Mouse (Mus musculus): ENCODE measurements around the gene Ppbp.

Ppbp gene

DNA sequence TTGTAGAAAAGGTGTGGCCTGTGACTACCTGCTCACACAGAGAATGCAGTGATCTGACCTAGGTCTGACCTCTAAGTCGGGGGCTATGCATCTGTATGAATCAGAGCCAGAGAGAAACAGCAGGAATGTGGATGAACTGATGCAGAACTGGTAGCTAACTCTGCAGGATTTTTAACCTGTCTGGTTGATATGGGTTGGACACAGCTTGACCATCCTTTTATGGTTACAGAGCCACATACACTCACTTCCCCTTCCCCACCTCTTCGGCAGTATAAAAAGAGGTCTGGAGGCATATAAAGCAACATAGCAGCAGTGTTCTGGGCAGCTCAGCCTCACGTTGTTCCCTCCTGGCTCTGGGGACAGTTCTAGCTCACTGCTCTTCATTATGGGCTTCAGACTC lies at the start of gene Ppbp:
Gene Ppbp, plus strand, starts transcription at position 301 of the 400 bp plus-strand sequence.
- no peak for DNase-seq (ENCODE audit: inconsistent ontology term)

DNA sequence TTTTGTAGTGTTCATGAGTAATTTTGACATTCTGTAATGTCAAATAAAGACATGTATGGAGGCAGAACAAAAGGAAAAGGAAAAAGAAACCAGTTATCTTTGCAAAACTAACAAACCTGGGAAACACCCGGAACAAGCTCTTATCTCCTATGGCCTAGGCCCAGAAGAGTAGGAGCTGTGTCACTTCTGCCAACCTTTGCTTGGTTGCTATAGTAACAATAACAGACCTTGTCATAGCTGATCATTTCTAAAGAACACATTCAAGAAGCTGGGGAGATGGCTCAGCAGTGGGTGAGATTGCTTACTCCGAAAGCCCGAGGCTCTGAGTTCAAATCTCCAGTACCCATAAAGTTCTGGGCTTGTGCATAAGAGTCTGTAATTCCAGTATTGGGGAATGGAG lies 45.7 kb upstream of the Ppbp start:
- DNase-seq (ENCODE audit: inconsistent ontology term), result no peak

DNA sequence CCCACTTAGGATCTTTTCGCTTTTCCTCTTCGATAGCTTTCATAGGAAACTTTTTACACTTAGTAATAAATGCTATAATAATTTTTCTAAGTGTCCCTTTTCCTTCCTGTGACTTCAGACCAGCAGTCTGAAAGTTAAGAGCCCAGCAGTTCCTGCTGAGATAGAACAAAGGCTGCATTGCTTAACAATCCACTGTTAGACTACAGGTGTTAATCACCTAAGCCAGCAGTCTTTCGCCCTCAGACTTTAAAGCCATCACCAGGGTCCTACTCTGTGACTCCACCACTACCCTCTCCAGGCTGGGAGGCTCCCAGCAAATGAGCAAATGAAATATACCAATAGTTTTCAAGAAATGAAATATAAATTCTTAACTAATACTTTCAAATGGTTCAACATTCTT lies 40.1 kb upstream of the Ppbp start:
- DNase-seq (ENCODE audit: inconsistent ontology term), result no peak

DNA sequence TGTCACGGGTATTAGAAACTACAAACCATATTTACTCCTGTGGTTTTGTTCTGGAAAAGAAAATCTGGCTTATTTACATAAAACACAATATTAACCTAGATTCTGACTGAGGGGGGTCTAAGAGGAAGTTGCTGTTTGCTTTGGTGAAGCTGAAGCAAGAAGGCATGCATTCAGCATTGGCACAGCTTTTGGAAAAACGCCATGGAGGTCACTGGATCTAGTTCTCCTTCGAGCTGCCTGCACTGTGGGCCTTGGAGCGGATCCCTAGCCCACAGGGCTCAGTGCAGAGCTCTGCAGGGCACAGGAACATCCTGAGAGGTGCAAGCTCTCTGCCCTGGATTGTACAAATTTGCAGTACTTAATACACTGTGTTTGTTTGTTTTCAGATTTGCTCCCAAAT lies 36.8 kb upstream of the Ppbp start:
- DNase-seq (ENCODE audit: inconsistent ontology term), result no peak

DNA sequence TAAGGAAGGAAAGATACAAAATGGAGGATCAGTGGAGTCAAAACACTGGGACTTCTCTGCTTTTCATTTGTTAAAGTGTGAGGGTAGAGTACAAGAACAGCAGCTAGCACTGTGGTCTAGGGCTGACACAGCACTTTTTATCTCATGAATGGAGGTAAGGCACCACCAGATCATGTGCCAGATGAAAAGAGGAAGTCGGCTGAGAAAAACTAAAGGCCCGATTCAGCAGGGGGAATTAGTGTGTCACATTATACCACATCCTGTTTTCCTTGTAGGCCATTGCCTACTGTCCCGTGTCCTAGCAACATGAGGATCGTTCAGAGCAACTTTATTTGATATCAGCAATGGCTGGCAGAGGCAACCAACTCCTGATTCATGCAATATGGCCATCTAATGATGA lies 26.3 kb upstream of the Ppbp start:
- peak; percentile 8 for DNase-seq (ENCODE audit: inconsistent ontology term)

DNA sequence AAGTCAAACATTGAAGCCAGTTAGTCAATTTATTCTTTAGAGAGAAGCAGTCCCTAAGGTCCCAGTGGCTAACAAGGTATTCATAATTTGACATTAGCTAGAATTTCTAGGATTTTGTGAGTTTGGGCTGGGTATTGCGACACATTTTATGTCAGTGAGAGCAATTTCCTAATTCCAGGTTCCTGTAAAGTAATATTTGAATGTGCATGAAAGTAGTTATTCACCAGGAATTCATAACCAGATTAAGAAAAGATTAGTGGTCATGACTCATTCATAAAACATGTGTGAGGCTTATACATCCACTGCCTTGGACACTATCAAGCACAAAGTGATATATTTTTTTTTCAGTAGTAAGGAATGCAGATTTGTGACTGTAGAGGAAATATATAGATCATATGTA lies 14.4 kb upstream of the Ppbp start:
- DNase-seq (ENCODE audit: inconsistent ontology term), result peak; percentile 50

DNA sequence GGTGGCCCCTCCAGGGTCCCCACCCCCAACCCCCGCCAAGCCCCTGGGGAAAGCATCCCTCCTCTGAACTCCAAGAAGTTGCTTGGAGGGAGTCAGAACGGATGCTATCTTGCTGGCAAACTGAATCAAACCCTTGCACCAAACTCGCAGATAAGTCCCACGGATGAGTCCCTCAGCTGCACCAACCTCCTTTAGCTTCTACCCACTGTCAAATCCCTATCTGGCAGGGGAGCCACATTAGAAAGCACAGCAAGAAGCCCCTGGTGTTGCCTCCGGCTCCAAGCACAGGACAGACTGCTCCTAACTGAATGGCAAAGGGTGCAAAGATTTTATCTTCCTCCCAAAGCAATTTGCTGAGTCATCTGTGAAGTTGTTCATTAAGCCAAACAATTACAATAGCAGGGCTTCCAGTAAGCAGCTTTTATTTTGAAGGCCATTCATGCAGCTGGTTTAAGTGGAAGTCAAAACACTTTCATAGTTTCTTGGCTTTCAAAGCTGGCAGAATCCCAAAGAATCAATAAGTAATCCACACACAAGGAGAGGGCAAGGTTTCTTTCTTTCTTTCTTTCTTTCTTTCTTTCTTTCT lies 10.2 kb upstream of the Ppbp start:
- DNase-seq (ENCODE audit: inconsistent ontology term), result peak; percentile 76

DNA sequence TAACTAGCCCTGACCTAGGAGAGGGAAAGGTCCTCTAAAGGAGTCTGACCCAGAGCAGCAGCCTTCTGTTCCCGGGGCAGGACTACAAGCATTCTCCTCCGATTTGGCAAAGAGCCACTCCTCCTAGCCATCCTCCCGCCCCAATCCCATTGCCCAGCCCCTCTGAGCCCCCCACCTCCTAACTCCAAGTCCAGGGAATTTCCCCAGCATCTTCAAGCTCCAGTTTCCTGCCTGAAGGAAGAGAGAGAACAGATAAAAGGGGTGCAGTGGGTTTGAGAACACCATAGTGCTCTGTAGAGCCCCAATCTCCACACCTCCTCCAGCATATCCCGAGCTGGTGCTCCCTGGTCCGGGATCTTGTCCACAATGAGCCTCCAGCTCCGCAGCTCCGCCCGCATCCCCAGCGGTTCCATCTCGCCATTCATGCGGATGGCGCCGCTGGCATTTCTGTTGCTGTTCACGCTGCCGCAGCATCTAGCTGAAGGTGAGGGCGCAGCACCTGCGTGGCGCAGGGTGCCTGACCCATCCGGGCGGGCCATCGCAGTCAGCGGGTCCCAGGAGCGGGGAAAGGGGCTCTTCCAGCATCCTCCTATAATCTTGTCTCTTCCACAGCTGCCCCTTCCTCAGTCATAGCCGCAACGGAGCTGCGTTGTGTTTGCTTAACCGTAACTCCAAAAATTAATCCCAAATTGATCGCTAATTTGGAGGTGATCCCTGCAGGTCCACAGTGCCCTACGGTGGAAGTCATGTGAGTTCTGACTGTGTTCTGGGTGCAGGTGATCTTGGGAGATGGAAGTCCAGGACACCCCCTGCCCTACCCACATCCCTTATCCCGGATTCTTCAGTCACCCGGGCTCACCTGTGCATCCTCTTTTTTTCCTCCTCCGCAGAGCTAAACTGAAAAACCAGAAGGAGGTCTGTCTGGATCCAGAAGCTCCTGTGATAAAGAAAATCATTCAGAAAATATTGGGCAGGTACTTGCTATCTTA lies 8.9 kb upstream of the Ppbp start, which contains the start of gene Cxcl5:
Gene Cxcl5, plus strand, starts transcription at position 284 of the 989 bp plus-strand sequence.
- DNase-seq (ENCODE audit: inconsistent ontology term), result peak; percentile 33

DNA sequence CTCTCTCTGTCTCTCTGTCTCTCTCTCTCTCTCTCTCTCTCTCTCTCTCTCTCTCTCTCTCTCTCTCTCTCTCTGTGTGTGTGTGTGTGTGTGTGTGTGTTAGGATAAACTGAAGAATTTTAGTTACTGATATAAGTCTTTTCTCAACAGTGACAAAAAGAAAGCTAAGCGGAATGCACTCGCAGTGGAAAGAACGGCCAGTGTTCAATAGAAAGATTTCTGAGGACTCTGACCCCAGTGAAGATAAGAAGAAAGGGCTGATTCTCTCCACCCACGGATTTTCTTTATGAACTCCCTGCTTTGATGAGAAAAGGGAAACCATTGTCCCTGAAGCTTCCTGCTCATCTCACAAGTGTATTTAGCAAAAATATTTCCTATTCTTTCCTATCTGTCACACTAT lies 8.0 kb upstream of the Ppbp start:
- no peak for DNase-seq (ENCODE audit: inconsistent ontology term)

DNA sequence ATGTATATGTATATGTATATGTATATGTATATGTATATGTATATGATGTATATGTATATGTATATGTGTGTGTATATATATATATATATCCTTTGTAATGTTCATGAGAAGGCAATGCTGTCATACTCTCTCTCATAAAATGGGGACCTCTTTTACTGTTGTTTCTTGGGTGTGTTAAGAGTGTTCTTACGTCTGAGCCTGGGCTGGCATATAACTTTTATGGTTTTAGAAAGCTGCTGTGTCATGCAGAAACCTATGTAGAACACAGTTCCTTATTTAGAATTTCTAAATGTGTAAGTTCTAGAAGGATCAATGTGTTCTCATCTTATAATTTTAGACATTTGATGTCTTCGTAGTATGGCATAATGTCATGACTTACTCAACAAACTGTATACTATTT lies 7.5 kb upstream of the Ppbp start:
- DNase-seq (ENCODE audit: inconsistent ontology term), result no peak

DNA sequence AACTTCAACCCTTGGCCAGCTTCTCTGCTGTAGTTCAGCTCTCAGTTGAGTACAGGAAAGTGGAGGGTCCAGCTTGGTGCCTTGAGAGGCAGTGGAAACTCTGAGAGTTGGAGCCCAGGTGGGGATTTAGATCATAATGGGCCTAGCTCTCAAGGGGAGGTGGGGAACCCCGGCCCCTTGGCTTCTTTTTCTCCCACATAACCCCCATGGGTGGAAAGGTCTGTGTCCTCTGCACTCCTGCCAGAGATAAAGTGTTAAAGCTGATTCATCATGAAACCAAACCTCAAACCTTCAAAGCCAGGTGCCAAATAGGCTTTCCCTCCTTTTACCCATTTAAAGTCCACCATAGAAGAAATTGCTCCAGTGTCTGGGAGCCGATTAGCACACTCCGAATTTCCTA lies 6.5 kb upstream of the Ppbp start:
- DNase-seq (ENCODE audit: inconsistent ontology term), result no peak

DNA sequence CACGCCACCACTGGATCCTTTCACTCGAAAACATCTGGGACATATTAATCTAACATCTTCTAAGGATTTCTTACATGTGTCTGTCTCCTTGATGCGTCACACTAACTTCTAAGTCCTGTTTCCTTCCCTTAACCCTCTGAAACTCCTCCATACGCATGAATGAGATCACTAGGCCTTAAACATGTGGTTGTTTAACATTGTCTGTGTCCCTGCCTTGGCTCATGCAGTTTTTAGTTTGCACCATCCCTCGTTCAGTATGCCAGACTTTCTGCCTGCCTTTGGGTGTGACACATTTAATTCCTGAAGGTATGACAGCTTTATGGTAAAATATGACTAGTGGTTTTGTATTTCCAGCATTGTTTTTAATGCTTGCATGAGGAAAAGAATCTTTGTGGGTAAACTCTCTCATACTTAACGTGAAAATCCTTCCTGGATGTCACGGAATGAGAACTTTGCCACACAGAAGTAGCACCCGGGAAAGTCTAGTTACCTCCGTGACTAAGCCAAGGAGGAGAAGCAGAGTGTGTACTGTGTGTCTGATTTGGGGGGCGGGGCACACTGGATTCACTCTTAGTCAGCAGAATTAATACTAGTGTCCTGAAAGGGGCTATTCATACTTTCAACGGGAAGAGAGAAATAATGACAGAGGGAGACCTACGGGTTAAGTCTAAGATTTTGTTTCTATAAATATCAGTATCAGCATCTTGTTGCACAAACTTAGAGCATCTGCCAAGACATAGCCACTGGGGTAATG lies 4.2 kb upstream of the Ppbp start:
- no peak for DNase-seq (ENCODE audit: inconsistent ontology term)

DNA sequence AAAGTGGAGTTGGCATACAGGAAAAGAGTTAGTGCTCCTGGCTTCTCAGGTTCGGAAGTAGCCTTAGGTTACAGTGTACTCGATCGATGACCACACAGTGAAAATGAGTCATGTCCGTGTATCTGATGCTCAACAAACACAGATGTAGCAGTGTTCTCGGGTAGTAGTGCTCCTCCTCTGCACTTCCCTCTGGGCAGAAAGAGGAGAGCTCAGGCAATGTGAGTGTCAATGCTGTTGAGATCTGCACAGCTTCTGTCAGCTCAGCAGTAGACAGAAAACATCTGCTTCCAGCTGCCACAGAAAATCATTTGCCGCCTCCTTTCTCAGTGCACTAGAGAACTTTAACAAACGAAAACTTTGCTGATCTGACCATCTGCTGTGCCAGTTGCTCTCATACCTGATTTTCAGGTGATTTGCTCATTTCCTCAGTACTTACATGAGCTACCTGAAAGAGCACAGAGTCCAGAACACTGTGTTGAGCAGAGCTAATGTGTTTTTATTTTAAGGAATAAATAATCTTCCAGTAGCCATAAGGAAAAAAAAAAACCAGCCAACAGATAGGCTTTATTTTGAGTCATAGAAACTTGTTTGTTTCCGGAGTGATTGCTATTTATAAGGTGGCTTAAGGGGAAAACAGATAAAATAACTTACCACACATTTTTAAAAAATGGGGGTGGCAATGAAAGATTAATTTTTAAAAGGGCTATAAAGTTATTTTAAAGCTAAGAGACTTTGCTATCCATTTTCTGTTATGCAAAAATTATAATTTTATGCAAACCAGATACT lies 2.3 kb upstream of the Ppbp start:
- no peak for DNase-seq (ENCODE audit: inconsistent ontology term)

DNA sequence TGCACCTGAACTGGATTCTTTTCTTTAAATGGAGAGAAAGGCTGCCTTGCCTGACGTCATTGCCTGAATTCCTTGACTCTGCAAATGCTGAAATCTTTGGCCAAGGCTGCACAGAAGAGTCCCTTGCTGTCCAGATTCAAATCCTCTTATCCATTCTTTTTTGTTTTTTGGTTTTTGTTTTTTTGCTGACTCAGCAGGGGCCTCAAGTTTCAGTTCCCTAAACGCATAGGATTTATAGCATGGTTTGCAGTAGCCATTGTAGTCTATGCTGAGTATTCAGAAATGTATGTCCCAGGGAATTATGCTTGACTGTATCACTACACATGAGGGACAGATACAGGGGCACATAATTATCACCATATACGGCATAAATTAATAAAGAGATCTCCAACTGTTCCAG lies 3.1 kb downstream of the Ppbp start:
- DNase-seq (ENCODE audit: inconsistent ontology term), result no peak

DNA sequence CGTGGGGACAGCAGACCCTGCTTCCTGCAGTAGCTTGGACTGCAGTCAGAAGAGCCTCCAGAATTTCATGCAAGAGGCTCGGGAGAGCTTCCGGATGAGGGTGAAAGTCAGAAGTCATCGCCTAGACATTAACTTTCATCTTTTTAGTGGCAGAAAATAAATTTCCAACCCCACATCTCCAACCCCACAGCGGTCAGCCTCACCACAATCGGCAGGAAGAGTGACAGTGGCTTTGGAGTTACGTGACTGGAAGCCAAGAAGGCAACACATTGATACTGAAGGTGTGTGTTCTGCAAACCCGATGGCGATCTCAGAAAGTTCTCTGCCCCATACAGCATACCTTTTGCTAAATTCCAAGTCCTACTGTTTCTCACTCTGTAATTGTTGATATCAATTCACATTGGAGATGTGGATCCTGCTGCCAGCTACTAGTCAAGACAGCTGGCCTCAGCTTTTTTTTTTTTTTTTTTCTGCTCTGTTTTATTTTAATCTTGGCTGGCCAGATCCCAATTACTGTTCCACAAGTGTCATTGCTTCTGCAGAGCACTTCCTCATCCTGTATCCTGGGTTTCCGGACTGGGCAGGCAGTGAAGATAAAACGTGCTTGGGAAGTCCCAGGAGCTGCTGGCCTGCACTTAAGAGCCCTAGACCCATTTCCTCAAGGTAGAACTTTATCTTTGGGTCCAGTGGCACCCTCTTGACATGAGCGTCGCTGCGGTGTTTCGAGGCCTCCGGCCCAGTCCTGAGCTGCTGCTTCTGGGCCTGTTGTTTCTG lies 3.7 kb downstream of the Ppbp start, which contains the start of gene Pf4:
Gene Pf4, plus strand, starts transcription at position 556 of the 774 bp plus-strand sequence.
- no peak for DNase-seq (ENCODE audit: inconsistent ontology term)

DNA sequence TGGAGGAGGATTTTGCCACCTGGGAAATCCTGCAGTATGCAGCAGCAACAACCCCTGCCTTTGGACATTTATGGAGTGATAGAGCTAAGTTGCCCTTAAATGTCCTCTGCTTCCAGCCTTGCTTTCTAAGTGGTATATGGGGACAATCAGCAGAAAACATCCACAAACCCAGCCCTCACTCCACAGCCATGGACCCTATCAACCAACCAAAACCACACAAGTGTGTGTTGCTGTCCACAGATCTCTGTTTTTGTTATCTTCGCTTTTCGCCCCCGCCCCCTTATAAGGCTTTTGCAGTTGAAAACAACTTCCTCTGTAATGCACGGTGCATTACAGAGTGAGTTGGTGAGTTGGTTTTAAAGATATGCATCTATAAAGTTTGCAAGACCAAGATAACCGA lies 7.2 kb downstream of the Ppbp start:
- DNase-seq (ENCODE audit: inconsistent ontology term), result no peak

DNA sequence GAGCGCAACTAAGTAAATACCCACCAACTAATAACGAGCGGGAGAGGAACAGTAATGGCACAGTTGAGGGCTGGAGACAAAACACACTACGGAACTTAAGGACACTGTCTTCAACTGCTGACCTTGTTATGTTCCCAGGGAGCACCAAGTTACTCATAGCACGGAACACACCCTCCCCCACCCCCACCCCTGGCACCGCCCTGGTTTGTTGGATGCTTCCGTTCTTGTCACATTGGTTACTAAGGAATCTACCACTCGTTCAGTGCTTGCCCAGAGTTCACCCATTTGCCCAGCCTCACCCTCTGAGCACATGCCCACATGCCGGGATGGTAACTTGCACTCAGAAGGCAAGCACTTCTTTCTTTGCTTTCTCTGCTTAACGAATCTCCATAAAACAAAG lies 9.3 kb downstream of the Ppbp start:
- DNase-seq (ENCODE audit: inconsistent ontology term), result peak; percentile 13

DNA sequence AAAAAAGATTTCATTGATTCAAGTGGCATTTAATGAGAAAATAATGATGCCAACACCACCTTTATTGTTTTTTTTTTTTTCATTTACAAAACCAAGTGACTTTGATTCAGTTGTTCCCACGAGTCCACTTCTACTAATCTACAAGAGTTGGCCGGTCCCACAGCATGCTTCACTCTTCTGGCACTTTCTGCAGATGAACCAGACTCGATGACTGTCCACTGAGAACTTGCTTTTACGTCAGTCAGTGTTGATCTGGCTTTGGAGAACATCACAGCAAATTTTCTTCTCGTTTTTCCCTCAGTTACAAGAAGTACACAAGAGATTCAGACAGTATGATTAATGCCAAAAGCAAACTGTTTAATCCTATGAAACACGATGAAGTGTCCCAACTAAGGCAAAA lies 10.5 kb downstream of the Ppbp start:
- no peak for DNase-seq (ENCODE audit: inconsistent ontology term)

DNA sequence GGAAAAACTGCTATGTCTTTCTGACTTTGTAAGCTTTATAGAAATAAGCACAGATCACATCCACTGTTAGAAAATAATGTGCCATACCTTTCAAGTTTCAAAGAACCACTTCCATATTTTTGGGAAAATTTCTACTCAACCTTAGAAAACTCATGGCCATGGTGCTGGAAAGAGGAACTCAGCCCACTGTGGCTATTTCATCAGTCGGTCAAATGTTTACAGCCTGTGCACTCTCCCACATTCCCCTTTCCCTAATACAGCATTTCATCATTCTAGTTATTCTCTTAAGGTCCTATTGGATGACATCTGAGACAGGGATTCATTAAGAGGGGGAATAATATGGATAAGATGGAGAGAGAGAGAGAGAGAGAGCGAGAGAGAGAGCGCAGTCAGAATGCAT lies 15.4 kb downstream of the Ppbp start:
- no peak for DNase-seq (ENCODE audit: inconsistent ontology term)

DNA sequence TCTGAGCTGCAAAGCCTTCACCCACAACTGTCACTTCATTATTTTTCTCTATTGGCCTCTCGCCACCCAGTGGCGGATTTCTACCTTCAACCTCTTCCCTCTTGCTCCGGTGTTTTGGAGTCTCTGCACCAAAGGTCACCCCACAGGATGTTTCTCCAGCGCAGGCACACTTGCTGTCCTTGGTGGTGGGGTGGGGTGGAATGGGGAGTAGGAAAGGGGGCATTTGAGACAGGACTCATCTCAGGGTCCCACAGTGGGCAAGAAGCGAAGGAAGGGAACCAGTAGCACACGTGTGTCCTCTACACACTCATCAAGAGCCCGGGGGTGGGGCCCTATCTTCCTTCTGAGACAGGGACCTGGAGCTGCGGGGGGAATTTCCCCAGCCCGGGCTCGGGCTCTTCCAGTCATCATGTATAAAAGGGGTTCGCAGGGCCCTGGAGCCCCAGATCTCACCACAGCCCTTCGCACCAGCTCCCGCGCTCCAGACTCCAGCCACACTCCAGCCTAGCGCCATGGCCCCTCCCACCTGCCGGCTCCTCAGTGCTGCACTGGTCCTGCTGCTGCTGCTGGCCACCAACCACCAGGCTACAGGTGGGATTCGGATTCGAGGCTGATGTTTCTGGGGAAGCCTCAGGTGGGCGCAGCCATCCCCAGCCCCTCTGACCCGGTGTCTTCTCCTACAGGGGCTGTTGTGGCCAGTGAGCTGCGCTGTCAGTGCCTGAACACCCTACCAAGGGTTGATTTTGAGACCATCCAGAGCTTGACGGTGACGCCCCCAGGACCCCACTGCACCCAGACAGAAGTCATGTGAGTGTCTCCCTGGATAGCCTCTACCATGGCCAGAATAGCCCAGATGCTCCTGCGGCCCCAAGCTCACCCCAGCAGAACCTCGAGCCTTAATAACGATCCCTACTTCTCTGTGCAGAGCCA lies 17.6 kb downstream of the Ppbp start, which contains the start of gene Cxcl3:
Gene Cxcl3, plus strand, starts transcription at position 445 of the 930 bp plus-strand sequence.
- peak; percentile 38 for DNase-seq (ENCODE audit: inconsistent ontology term)
